Mouse (Mus musculus): ENCODE data around the gene Hdac1.

GRCm38 (mm10) chr4:129582251-129582650 is 39.7 kb upstream of the Hdac1 start:
- TF ChIP-seq CTCF (IDR thresholded peaks at IDR 0.05; ENCODE audit: borderline replicate concordance, insufficient read depth, low read length), result no peak
- no peak for TF ChIP-seq POLR2A (IDR thresholded peaks at IDR 0.05; ENCODE audit: low read depth, low read length)

Data from embryonic fibroblast, embryonic 13.5 days (primary cell).